Mouse (Mus musculus) lung, postnatal 10 days (tissue): Measurements from ENCODE around the gene Faap20.
A peak's percentile ranks its signal among the peaks of the same experiment; 100 is the strongest.

Source experiments
- DNase-seq: peaks from one replicate; pipeline ENCODE4 v3.0.0; 2021

Gene Faap20

GRCm38 (mm10) chr4:155249257-155249647, 350 bp upstream of the Faap20 start:
- peak; percentile 98 for DNase-seq

GRCm38 (mm10) chr4:155250361-155251117, 937 bp downstream of the Faap20 start:
- DNase-seq, result peak; percentile 39

DNA sequence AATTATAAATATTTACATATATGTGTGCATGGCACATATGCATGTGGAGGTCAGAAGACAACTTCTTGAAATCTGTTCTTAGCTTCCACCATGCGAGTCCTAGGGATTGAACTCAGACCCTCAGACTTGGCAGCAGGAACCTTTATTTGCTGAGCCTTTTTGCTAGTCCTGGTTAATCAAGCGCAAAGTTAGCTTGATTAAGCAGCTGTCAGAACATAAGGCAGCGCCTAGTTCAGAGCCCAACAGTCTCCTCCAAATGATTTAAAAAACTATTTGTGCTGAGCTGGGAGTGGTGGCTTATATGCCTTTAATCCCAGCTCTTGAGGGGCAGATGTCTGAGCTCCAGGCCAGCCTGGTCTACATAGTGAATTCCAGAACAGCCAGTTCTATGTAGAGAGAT, 1.5 kb downstream of the Faap20 start:
- DNase-seq, result no peak

- DNase-seq, result no peak
These were observed 2.7 kb downstream of the Faap20 start for GRCm38 (mm10) chr4:155252253-155252652.

DNA sequence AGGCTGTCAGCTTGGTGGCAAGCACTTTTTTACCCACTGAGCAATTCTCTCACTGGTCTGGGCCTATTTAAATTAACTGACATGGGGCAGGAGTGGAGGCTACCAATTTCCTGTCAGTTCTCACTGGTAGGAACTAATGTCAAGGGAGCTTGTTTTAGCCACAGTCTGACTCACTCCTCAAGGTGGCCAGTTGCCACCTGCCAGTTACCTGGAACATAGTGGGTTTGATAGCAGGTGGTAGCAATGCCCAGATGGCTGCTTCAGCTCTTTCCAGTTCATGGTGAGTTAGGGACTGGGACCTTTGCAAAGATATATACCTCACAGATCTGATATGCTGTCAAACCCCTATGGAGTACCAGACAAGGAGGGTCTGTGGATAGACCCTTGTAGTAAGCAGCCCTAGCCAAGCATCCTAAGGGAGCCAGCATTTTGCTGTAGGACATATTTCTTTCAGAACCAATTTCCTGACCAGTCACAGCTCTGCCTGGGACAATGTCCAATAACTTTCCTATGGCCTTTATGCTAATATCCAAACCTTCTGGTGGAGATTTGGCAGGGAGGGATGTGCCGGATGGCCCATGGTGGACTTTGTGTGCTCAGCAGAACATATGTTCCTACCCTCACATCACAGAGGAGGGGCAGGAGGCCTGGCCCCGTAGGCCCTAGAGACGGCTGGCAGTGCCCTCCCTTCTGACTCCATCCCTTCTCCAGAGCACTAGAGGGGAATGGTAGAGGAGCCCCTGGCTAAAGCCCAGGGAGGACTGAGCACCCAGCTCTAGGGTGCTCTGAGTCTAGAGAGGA, 15.1 kb downstream of the Faap20 start:
- no peak for DNase-seq

DNA sequence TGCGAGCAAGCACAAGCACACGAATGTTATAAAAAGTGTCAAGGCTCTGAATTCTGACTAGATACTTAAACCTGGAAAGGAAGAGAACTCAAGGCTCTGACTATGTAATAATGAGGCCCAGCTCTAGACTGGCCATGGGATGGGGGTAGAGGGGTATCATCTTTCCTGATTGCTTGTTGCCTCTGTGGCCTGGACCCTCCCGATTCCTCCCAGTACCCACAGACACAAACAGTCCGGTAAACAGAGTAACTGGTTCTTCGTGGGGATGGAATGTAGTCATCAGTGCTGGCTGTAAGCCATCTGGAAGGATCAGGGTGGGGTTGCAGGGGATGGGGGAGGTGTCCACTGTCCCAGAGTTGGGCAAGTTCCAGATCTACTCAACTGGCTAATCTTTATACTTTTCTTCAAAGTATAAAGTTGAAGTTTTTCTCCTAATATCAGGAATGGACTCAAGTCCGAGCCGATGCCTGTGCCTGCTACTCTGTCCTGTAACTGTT, 17.5 kb downstream of the Faap20 start:
- DNase-seq, result peak; percentile 31

- DNase-seq, result peak; percentile 66
These were observed 18.1 kb downstream of the Faap20 start for GRCm38 (mm10) chr4:155267639-155268175.

- peak; percentile 85 for DNase-seq
These were observed 18.8 kb downstream of the Faap20 start for GRCm38 (mm10) chr4:155268382-155268781.

- no peak for DNase-seq
These were observed 24.8 kb downstream of the Faap20 start for GRCm38 (mm10) chr4:155274451-155274850.

- DNase-seq, result no peak
These were observed 25.2 kb downstream of the Faap20 start for GRCm38 (mm10) chr4:155274851-155275250.

DNA sequence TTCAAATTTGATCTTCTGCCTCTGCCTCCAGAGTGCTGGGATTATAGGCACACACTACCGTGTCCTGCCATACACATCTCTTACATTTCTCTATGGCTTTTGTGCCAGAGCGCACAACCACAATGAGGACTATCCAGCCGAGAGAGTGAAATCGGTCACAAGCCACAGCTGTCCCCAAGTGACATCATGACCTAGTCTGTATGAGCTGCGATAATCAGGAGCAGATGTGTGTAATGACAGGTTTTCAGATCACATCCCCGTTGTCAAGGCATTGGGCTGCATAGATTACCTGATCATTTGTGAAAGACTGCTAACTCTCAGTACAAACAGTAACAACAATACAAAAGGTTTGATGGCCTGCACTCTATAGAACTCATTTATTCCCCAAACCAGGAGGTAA, 28.4 kb downstream of the Faap20 start:
- no peak for DNase-seq

- DNase-seq, result no peak
These were observed 29.5 kb downstream of the Faap20 start for GRCm38 (mm10) chr4:155279054-155279453.

DNA sequence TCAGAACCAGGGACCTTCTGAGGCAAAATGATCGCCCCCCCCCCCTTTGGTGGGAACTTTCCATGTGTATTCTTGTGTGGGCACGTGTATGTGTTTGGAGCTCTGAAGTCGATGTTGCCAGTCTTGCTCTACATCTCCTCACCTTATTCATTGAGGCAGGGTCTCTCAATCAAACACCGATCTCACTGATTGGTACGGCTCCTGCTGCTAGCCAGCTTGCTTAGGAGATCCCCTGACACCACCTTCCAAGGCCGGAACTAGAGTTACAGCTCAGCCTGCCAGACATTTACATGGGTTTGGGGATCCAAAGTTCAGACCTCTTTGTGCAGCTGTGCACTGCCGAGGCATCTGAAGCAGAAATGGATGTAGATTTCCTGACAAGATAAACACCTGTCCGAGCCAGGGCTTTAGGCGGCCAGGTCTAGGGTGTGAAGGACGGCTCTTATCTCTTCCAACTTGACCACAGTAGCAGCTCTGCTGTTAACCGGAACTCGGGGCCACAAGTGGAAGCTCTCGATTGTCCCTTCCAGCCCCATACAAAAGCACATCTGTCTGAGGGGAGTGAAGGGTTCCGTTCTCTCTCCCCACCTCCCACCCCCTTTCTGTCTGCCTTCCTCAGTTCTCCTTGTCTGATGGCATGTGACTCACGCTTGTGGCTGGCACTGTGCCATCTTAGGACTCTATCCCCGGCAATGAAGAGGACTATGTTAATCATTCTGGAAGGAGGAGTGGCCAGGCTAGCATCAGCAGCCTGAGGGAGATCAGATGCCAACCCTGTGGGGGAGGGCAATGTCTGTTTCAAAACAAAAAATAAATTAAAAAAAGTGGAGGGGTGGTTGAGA, 30.5 kb downstream of the Faap20 start:
- peak; percentile 15 for DNase-seq

GRCm38 (mm10) chr4:155280768-155281121, 31.1 kb downstream of the Faap20 start:
- no peak for DNase-seq

GRCm38 (mm10) chr4:155281227-155281626, 31.6 kb downstream of the Faap20 start:
- no peak for DNase-seq

GRCm38 (mm10) chr4:155281652-155282051, 32.0 kb downstream of the Faap20 start:
- DNase-seq, result no peak

DNA sequence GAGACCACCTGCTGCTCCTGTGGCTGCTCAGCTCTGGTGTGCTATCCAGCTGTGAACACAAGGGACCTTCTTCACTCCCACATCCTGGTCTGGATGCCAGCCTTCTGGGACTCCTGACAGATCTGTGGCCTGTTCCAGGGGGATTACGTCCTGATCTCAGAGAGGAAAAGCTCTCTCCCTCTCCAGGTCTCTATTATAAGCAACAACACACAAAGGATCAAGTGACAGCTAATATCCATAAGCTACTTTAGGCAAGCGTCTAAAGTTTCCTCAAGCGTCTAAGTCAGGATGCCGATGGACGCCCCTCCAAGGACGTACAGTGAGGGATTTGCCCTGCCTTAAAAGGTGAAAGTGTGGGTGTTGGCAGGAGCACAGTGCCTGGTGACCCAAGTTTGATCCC, 32.6 kb downstream of the Faap20 start:
- DNase-seq, result no peak

GRCm38 (mm10) chr4:155283001-155283503, 33.5 kb downstream of the Faap20 start:
- DNase-seq, result peak; percentile 59

- DNase-seq, result no peak
These were observed 34.0 kb downstream of the Faap20 start for GRCm38 (mm10) chr4:155283585-155283984.

DNA sequence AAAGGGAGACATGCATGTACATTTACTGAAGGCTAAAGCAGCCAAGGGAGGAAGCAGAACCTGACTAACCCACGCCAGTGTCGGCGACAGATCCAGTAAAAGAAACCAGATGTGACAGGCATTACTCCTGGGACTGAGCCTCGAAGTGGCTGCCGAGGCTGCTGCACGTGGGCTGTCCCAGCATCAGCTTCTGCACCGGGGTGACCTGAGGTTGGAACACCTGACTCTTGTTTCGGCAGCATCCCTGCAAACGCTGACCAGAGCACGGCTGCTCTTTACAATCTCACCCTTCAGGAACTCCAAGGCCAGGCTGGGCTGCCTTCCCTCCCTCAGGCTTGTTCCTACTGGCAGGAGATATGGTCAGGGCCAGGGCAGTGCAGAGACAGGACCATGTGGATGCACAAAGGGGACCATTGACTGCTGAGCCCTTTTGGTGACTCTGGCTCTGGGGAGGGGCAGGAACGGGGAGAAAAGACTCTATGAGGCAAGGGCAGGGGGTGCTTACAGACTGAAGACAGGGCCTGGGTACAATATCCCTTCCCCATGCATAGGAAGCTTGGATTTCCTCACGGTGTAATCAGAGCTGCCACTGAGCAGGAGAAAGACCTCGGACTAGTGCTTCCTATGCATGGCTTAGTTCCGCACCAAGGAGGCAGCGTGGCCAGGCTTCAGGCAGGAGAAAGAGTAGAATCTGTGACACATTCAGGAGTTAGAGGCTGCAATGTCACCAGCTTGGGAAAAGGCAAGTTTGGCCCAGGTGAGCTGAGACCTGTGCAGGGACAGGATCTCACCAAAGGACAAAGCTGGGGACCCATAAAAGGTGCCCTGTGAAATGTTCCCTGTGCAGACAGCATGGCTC, 35.1 kb downstream of the Faap20 start:
- DNase-seq, result no peak

DNA sequence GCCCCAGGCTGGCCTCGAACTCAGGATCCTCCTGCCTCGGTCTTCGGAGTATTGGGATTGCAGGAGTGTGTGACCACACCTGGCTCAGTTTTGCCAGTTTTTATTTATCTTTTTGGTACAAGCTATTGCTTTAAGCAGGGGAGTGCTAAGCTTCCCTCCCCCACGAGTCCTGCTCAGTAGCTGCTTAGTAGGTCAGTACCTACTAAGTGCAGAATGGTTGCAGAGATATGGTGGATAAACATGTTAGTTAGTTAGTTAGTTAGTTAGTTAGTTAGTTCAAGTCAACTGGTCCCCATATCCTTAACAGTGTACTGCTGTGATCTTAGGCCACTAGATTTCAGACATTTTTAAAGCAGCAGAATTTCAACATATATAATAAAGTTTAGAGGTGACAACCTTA, 36.5 kb downstream of the Faap20 start:
- DNase-seq, result no peak

DNA sequence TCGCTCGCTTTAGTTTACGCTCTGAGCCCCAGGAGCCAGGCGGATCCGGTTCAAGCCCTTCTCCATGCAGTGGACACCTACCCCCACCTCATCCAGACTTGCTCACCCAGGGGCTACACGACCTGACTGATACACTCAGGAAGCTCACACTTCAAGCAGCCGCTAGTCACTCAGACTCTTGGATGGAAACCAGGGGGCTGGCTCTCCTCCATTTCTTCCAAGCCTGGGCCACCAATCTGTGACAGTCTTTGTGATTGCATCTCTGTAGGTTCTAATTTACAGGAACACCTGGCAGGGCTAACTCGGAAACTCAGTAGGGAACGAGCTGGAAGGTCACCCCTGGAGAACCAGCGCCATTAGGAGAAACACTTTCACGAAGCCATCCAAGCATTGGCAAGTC, 38.1 kb downstream of the Faap20 start:
- no peak for DNase-seq
